Mouse (Mus musculus) v-Abl transformed pro-B cells (cell line): ENCODE data around the gene Enthd1.

Experiments
- in situ Hi-C, 2 experiments: fragments of 400-800 bp; cut with MboI; formaldehyde crosslinking; loops; one replicate each; pipeline ENCODE4 v1.15.1; 2025; ENCODE audit not compliant: unreplicated experiment in 2 of 2

Enthd1 gene

GRCm38 (mm10) chr15:80575817-80576370 is 10.9 kb upstream of the Enthd1 start:
- in situ Hi-C loops: no loop called here

DNA sequence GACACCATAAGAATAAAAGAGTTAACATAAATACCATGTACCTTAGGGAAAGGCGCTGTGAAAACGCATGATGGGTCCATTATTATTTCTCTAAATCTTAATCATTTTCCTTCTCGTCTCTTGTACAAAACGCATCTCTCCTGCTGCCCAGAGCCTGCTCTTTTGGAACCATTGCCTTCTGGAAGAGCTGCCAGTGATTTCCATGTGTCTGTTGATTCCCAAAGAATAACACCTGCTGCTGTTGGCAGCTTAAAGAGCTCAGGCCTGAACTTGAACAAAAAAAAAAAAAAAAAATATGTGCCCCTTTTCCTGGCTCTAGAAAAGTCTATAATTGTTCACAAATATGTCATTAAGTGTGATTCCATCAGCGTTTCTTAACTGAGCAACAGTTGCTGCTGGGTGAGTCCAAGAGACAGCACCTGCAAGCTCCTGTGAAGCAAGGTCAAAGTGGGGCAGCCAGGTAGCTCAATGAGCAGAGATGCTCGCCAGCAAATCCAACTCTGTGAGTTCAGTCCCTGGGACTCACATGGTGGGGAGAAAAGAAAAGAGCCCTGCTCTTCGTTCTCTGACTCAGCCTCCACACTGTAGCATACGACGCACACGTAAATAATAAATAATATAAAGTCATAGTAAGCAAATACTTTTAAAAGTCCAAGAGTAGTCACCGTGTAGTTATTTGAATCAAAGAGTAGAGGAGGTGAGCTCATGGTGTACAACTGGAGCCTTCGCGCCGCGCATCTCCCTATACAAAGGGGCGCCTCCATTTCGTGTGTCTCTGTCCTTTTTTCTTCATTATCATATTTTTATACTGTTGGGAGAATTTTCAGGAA is 9.5 kb upstream of the Enthd1 start:
- in situ Hi-C loops: loop anchor here in 1 of 2 experiments (5.0 kb wide), 2 partner anchors 37 to 38 kb away; no protein-coding TSS in a partner anchor

DNA sequence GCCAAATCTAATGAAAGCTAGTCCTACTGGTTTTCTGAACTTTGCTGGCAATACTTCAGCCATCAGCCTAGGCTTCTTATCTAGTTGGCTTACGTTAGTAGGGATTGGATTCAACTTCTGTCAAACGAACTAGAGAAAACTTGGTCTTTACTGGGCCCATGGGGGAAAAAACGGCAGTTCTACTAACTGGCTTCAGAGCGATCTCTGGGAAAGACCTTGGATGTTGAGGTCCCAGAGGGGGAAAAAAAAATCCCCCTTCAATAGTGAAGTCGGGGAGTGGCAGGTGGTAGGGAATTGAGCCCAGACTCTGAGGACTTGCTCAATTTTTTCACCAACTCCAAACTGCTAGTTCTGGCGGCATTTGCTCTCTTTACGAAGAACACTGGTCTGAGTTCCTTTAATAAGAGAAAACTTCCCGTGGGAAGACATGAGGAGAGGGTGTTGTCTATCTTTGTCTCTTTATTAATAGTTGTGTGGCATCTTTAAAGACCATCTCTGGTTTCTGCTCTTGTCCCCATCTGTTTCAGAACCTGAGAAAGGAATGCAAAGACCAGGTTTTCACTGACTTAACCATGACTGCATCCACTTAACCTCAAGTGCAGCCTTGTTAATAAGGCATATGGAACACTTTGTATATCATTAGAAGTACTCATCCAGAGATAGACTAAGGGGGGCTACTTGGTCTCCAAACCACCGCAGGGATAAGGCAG is 8.0 kb upstream of the Enthd1 start:
- in situ Hi-C loops: loop anchor here in 1 of 2 experiments (5.0 kb wide), 2 partner anchors 36 to 39 kb away; no protein-coding TSS in a partner anchor

DNA sequence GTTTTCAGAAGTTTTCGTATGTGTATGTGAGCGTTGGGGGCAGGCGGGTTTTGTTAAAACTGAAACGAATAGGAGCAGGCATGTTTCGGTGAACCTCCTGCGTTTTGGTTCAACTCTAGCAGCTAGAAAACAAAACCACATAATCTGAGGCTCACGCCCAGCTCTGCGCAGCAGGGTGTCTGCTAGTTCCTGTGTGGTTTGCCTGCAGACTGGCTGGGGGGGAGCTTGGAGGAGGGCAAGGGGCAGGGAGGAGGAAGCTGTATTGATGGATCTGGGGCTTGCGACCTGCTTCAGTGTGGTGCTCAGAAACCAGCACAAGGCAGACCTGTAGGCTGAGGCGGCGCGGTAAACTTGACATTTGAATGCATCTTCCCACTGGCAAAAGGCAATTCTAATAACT is 7.3 kb upstream of the Enthd1 start, which contains the start of gene Grap2:
Gene Grap2, plus strand, starts transcription at position 304 of the 400 bp plus-strand sequence.
- in situ Hi-C loops: loop anchor here in 1 of 2 experiments (5.0 kb wide), 2 partner anchors 35 to 40 kb away; no protein-coding TSS in a partner anchor

- in situ Hi-C loops: loop anchor here in 1 of 2 experiments (5.0 kb wide), 2 partner anchors 34 to 41 kb away; no protein-coding TSS in a partner anchor
Measured at GRCm38 (mm10) chr15:80571611-80572010, 6.7 kb upstream of the Enthd1 start.

DNA sequence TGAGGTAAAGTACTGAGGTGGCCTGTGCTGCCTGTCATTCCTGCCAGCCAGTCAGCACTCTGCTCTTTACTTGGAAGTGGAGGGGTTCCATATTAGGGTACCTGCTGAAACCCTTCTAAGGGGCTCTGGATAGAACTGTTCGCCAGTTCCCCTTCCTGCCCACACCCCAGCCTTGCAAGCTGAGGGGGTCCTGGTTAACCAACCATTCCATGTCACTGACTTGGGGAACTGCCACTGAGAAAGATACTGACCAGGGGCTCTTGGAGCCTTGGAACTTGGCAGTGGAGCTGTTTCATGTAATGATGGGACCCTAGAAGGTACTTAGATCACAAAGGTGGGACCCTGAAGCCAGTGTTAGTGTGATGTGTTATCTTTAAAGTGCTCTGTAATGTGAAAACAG is 5.3 kb upstream of the Enthd1 start:
- in situ Hi-C loops: loop anchor here in 1 of 2 experiments (5.0 kb wide), 2 partner anchors 33 to 42 kb away; no protein-coding TSS in a partner anchor

- in situ Hi-C loops: no loop called here
Measured at GRCm38 (mm10) chr15:80569205-80569604, 4.2 kb upstream of the Enthd1 start.

DNA sequence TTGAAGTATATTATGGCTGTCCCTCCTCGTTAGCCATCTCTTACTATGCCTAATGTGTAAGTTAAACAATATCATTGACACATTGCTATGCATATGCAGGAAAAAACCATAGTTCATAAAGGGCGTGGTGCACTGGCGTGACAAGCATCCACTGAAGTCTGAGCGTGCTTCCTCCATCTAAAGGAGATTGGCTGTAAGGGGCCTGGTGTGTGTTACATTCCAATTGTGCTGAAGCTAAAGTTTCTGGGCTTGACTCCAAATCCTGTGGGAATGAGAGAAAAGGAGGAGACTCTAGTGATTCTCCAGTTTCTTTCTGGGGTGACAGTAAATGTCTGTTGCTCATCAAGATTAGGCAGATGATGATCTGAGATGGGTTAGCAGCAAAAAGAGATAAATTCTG is 2.8 kb upstream of the Enthd1 start:
- in situ Hi-C loops: no loop called here

- in situ Hi-C loops: no loop called here
Measured at GRCm38 (mm10) chr15:80567139-80567538, 2.2 kb upstream of the Enthd1 start.

- in situ Hi-C loops: no loop called here
Measured at GRCm38 (mm10) chr15:80566696-80567095, 1.7 kb upstream of the Enthd1 start.

GRCm38 (mm10) chr15:80563634-80564208 is 1.2 kb downstream of the Enthd1 start:
- in situ Hi-C loops: no loop called here

GRCm38 (mm10) chr15:80562446-80562845 is 2.5 kb downstream of the Enthd1 start:
- in situ Hi-C loops: no loop called here

- in situ Hi-C loops: no loop called here
Measured at GRCm38 (mm10) chr15:80560646-80561580, 4.0 kb downstream of the Enthd1 start.

GRCm38 (mm10) chr15:80559978-80560377 is 5.0 kb downstream of the Enthd1 start:
- in situ Hi-C loops: loop anchor here (5.0 kb wide), 4 partner anchors 48 to 278 kb away; no protein-coding TSS in a partner anchor

GRCm38 (mm10) chr15:80559534-80559933 is 5.4 kb downstream of the Enthd1 start:
- in situ Hi-C loops: loop anchor here (5.0 kb wide), 4 partner anchors 47 to 277 kb away; no protein-coding TSS in a partner anchor

GRCm38 (mm10) chr15:80557745-80558144 is 7.2 kb downstream of the Enthd1 start:
- in situ Hi-C loops: loop anchor here (5.0 kb wide), 4 partner anchors 45 to 275 kb away; no protein-coding TSS in a partner anchor

DNA sequence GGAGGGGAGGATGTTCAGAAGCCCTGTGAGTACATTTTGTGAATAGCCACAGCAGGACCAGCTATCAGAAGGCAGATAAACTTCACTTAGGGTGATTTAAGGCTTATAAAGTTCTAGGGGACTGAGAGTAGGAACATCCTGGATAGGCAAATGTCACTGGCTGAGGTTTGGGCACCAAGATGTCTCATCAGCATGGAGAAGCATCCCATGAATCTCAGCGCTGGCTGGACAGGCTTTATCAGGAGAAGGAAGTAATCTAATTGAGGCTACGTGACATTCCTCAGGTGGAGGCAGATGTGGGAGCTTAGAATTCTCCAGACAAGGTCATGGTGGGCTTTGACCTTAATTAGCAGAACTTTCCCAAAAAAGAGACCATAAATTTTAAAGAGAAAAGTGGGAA is 8.9 kb downstream of the Enthd1 start:
- in situ Hi-C loops: loop anchor here (5.0 kb wide), 4 partner anchors 44 to 274 kb away; no protein-coding TSS in a partner anchor

- in situ Hi-C loops: loop anchor here (5.0 kb wide), 5 partner anchors 43 to 273 kb away; no protein-coding TSS in a partner anchor
Measured at GRCm38 (mm10) chr15:80554860-80555822, 9.8 kb downstream of the Enthd1 start.
